Comparison of ENCODE assay signal across 22 mouse cellular contexts in the genomic region with DNA sequence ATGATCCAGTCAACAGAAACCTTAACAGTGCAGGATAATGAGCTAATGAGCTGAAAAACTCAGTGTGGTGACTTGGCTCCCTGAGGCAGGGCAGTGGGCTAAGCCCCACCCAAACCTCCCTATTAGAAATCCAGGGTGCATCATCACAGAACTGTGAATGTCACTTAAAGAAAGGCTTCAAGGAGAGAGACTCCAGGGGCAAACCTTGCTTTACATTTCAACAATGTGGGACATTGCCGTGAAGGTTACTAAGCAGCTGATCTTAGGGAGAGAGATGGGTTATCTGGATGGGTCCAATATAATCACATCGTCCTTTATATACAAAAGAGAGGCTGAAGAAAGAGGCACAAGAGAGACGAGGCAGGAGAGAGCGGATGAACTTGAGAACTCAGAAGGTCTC.
"Had no signal": no experiment of that assay in that cellular context is flagged by ENCODE, and none has a peak within 500 bp of the region (broad histone marks: within the 10 kb centered on the region; RNA-seq: fewer than 3 reads in every experiment).

No protein-coding gene starts in this region.

- H3K27ac ChIP-seq: heart, embryonic 10.5 days; heart, embryonic 13.5 days; heart, embryonic 15.5 days; hindbrain, embryonic 13.5 days; hindbrain, embryonic 15.5 days; hindbrain, postnatal 0 days; kidney, postnatal 0 days; limb, embryonic 13.5 days; limb, embryonic 15.5 days; liver, embryonic 12.5 days; liver, embryonic 14.5 days had no signal

- H3K4me3 ChIP-seq: heart, embryonic 10.5 days; heart, embryonic 13.5 days; heart, embryonic 15.5 days; hindbrain, embryonic 13.5 days; hindbrain, embryonic 15.5 days; limb, embryonic 13.5 days; limb, embryonic 15.5 days; liver, embryonic 12.5 days had no signal

- H3K27me3 ChIP-seq: heart, embryonic 13.5 days; heart, embryonic 15.5 days; hindbrain, embryonic 13.5 days; hindbrain, embryonic 15.5 days; limb, embryonic 13.5 days; limb, embryonic 15.5 days; liver, embryonic 12.5 days had no signal

- ATAC-seq: hindbrain, postnatal 0 days; intestine, embryonic 16.5 days; liver, embryonic 12.5 days had no signal

- H3K4me2 ChIP-seq: heart, embryonic 13.5 days; heart, embryonic 15.5 days; hindbrain, embryonic 13.5 days; hindbrain, embryonic 15.5 days; limb, embryonic 13.5 days; limb, embryonic 15.5 days; liver, embryonic 12.5 days had no signal

- H3K9ac ChIP-seq: heart, embryonic 13.5 days; heart, embryonic 15.5 days; hindbrain, embryonic 13.5 days; hindbrain, embryonic 15.5 days; limb, embryonic 13.5 days; limb, embryonic 15.5 days; liver, embryonic 12.5 days; liver, embryonic 14.5 days had no signal

- H3K36me3 ChIP-seq: hindbrain, embryonic 15.5 days had no signal

- H3K9me3 ChIP-seq: heart, embryonic 10.5 days; heart, embryonic 13.5 days; heart, embryonic 15.5 days; hindbrain, embryonic 13.5 days; hindbrain, embryonic 15.5 days; limb, embryonic 13.5 days; limb, embryonic 15.5 days; liver, embryonic 12.5 days had no signal

- DNase-seq: gastrocnemius, postnatal 14 days; gastrocnemius, postnatal 36 days; heart, adult 18-20 months; heart, postnatal 10 days; kidney, adult 18-20 months; kidney, adult 8-10 months; kidney, postnatal 14 days; kidney, postnatal 36 days; left cerebral cortex, postnatal 4 days; lung, adult 18-20 months had no signal

- H3K4me1 ChIP-seq: hindbrain, embryonic 15.5 days; limb, embryonic 15.5 days; liver, embryonic 12.5 days had no signal
